Comparison of ENCODE assay signal across 22 mouse cellular contexts in the genomic region with DNA sequence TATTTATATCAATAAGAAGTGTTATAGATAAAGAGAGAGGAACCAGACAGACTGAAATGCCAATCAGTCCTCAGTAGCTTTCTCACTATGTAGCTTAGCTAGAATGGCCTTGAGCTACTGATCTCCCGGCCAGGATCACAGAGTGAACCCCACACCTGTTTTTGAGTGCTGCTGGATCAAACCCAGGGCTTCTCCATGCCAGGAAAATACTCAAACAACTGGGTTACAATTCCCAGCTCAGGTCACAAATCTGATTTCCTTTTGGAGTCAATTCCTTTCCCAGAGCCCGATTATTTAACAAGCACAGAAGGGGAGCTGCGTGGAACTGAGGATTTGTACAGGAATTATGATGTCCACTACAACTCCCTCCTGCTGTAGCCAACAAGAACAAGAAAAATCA. TPM values are rescaled to one million over a fixed set of nuclear protein-coding genes. Genes with fewer than 3 reads are reported as not detected.
DNase-seq lines count a peak whose midpoint lies in the region; ATAC-seq and TF ChIP-seq lines count a peak whose summit lies in the region.
"Had no signal": no experiment of that assay in that cellular context is flagged by ENCODE, and none has a peak within 500 bp of the region (broad histone marks: within the 10 kb centered on the region; RNA-seq: fewer than 3 reads in every experiment).

No protein-coding gene starts in this region.

- no peak for TF ChIP-seq POLR2A in liver, adult 2 months (IDR thresholded peaks at IDR 0.05; ENCODE audit: extremely low read depth, insufficient read depth, low read length)

- no peaks in the 10 kb centered on the region for H3K9me3 ChIP-seq in liver, postnatal 0 days (ENCODE audit: low read length)
- H3K9me3 ChIP-seq in liver, embryonic 12.5 days (replicated peaks): no peaks in the 10 kb centered on the region
- H3K9me3 ChIP-seq: G1E had no signal

- ATAC-seq in liver, postnatal 0 days: peak; percentile 43
- no peak for ATAC-seq in liver, embryonic 12.5 days
- ATAC-seq: activated CD4-positive, CD25-positive, alpha-beta regulatory T cell, adult 4 months; CD4-positive, CD25-positive, alpha-beta regulatory T cell, adult 4 months; Patski had no signal

- no peaks in the 10 kb centered on the region for H3K79me2 ChIP-seq in liver, adult 2 months (ENCODE audit: control insufficient read depth, insufficient read depth, low read length)

- DNase-seq in gastrocnemius, adult 18-20 months (ENCODE audit: low spot score): peak; percentile 11
- DNase-seq in gastrocnemius, postnatal 36 days: no peak
- peak; percentile 24 for DNase-seq in gastrocnemius, adult 2 months
- DNase-seq in gastrocnemius, postnatal 14 days: no peak
- peak; percentile 97 for DNase-seq in liver, adult 2 months (ENCODE audit: extremely low read depth, low read depth, low spot score)
- DNase-seq in liver: no peak
- DNase-seq in liver, postnatal 0 days: no peak
- DNase-seq: adrenal gland, adult 2 months; adrenal gland, adult 8-10 months; adrenal gland, postnatal 10 days; adrenal gland, postnatal 14 days; adrenal gland, postnatal 25 days; adrenal gland, postnatal 36 days; B cell, adult 2 months; cerebellum, adult 11 months; cerebellum, adult 11-12 months had no signal

- TF ChIP-seq EP300 in liver, postnatal 0 days (IDR thresholded peaks at IDR 0.05; ENCODE audit: low read depth): no peak

- peaks cover 13% of the 10 kb centered on the region for H3K4me1 ChIP-seq in liver, adult 2 months (ENCODE audit: control insufficient read depth, insufficient read depth, low read length)
- H3K4me1 ChIP-seq in liver, postnatal 0 days (ENCODE audit: insufficient read depth): no peaks in the 10 kb centered on the region
- no peaks in the 10 kb centered on the region for H3K4me1 ChIP-seq in liver, embryonic 12.5 days

- intact Hi-C loops in gastrocnemius, postnatal 36 days (cut with DNase I): no loop called here
- intact Hi-C loops in gastrocnemius, adult 2 months (cut with DNase I): no loop called here
- intact Hi-C loops in gastrocnemius, postnatal 14 days (cut with DNase I; ENCODE audit: low total_unique reads): no loop called here

- WGBS in liver, adult 2 months: 24% methylated on average over 3 of the region's 3 CpGs
- 82% methylated on average over 3 of the region's 3 CpGs for WGBS in liver, postnatal 0 days (ENCODE audit: insufficient replicate concordance)
- WGBS in liver, embryonic 12.5 days (ENCODE audit: insufficient replicate concordance): 93% methylated on average over 3 of the region's 3 CpGs

- H3K36me3 ChIP-seq in liver, adult 2 months (ENCODE audit: control insufficient read depth, insufficient read depth, low read length): peaks cover 37% of the 10 kb centered on the region
- peaks cover 59% of the 10 kb centered on the region for H3K36me3 ChIP-seq in liver, postnatal 0 days (replicated peaks; ENCODE audit: insufficient read depth, low read length)
- H3K36me3 ChIP-seq in liver, embryonic 12.5 days: peaks cover 86% of the 10 kb centered on the region

- no peak overlapping the region for H3K27ac ChIP-seq in gastrocnemius, adult 2 months
- H3K27ac ChIP-seq in liver, adult 2 months (replicated peaks; ENCODE audit: insufficient read depth, low read depth, low read length): peak overlapping the region; percentile 69
- 0 out of 2 replicates have a peak overlapping the region, but pooled peaks have one; percentile 16 for H3K27ac ChIP-seq in liver, postnatal 0 days (ENCODE audit: low read depth)
- H3K27ac ChIP-seq in liver, embryonic 12.5 days: no peak overlapping the region

- no peak for TF ChIP-seq CTCF in gastrocnemius, adult 2 months (IDR thresholded peaks at IDR 0.05)
- no peak for TF ChIP-seq CTCF in liver, adult 2 months (IDR thresholded peaks at IDR 0.05; ENCODE audit: low read depth, low read length)
- no peak for TF ChIP-seq CTCF in liver, postnatal 0 days (IDR thresholded peaks at IDR 0.05; ENCODE audit: low read depth)

- H3K4me2 ChIP-seq in liver, postnatal 0 days (ENCODE audit: low read depth, low read length): no peak overlapping the region
- H3K4me2 ChIP-seq in liver, embryonic 12.5 days: no peak overlapping the region

- H3K9ac ChIP-seq in liver, adult 2 months (ENCODE audit: low read depth, low read length): no peak overlapping the region
- H3K9ac ChIP-seq in liver, postnatal 0 days (replicated peaks): no peak overlapping the region
- no peak overlapping the region for H3K9ac ChIP-seq in liver, embryonic 12.5 days

- no peaks in the 10 kb centered on the region for H3K27me3 ChIP-seq in liver, adult 2 months (ENCODE audit: control insufficient read depth, insufficient read depth, low read length)
- H3K27me3 ChIP-seq in liver, postnatal 0 days (ENCODE audit: insufficient read depth, low read length): no peaks in the 10 kb centered on the region
- H3K27me3 ChIP-seq in liver, embryonic 12.5 days (replicated peaks): no peaks in the 10 kb centered on the region
- H3K27me3 ChIP-seq: CH12.LX, Patski had no signal

- no peak overlapping the region for H3K4me3 ChIP-seq in gastrocnemius, adult 2 months
- no peak overlapping the region for H3K4me3 ChIP-seq in liver, adult 2 months (ENCODE audit: insufficient read depth, low read depth, low read length)
- no peak overlapping the region for H3K4me3 ChIP-seq in liver, postnatal 0 days (ENCODE audit: low read depth, low read length)
- H3K4me3 ChIP-seq in liver, embryonic 12.5 days: no peak overlapping the region

RNA-seq across cellular contexts. Expression of a gene that starts 31.8 kb away (rescaled TPM):
- total RNA-seq in gastrocnemius, adult 18-20 months (2021): 10 to 100 TPM; 25.1 to 29.3 TPM
- 10 to 100 TPM; 17.8 to 25.9 TPM for total RNA-seq in gastrocnemius, postnatal 36 days (2021)
- total RNA-seq in gastrocnemius, adult 2 months (2021): 10 to 100 TPM; 25.0 to 32.5 TPM
- 10 to 100 TPM; 24.6 to 25.2 TPM for total RNA-seq in gastrocnemius, postnatal 14 days (2021)
- 18.1 and 21.8 TPM in 2 replicates for total RNA-seq in liver, adult 2 months (2014; rRNA removed)
- 1.5 and 1.7 TPM in 2 replicates for polyA plus RNA-seq in liver, adult 2 months (2012; rRNA removed)
- polyA plus RNA-seq in liver, postnatal 0 days (2015; fragmentation: Nextera tagmentation; extraction: Ambion mirVana): 56.5 and 60.9 TPM in 2 replicates
- polyA plus RNA-seq in liver, embryonic 12.5 days (2016; fragmentation: Nextera tagmentation; extraction: Ambion mirVana): 95.2 and 98.9 TPM in 2 replicates

Comparison
In these comparisons a context has a peak if more than half of its experiments do, and no peak if none do; other contexts are left out.
1. DNase-seq: peak in gastrocnemius, adult 18-20 months (single experiment), gastrocnemius, adult 2 months (single experiment) and liver, adult 2 months (single experiment); none in gastrocnemius, postnatal 36 days (0 of 2), gastrocnemius, postnatal 14 days (single experiment), liver (single experiment) and liver, postnatal 0 days (single experiment).
2. H3K27ac ChIP-seq: peak in liver, adult 2 months (single experiment) and liver, postnatal 0 days (single experiment); none in gastrocnemius, adult 2 months (single experiment) and liver, embryonic 12.5 days (single experiment).